Mouse (Mus musculus) intestine, postnatal 0 days (tissue): ENCODE measurements around the gene Prpf8. TPM values are rescaled to one million over a fixed set of nuclear protein-coding genes. Genes with fewer than 3 reads are reported as not detected.

Experiments
- ATAC-seq: fragments of 200-750 bp; cut with Nextera tagmentation; 2 replicates; pipeline ENCODE4 v1.8.0; 2017; ENCODE audit warnings: mild to moderate bottlenecking, moderate TSS enrichment, moderate library complexity
- H3K27ac ChIP-seq: fragments of 300-500 bp; sonication (generic); 2 replicates; pipeline ENCODE4 v1.5.1; 2014; ENCODE audit warnings: mild to moderate bottlenecking, low read depth, low read length, moderate library complexity
- H3K27me3 ChIP-seq: fragments of 300-500 bp; sonication (generic); replicated peaks from 2 replicates; pipeline ENCODE4 v1.6.1; 2014; ENCODE audit warnings: low read length, mixed read lengths; ENCODE audit not compliant: control insufficient read depth, insufficient read depth
- H3K36me3 ChIP-seq: fragments of 300-500 bp; sonication (generic); 2 replicates; pipeline ENCODE4 v1.6.1; 2014; ENCODE audit warnings: mild to moderate bottlenecking, moderate library complexity; ENCODE audit not compliant: control insufficient read depth, insufficient read depth
- H3K4me1 ChIP-seq: fragments of 300-500 bp; sonication (generic); replicated peaks from 2 replicates; pipeline ENCODE4 v1.6.1; 2014; ENCODE audit warnings: antibody characterized with exemption, low read length, mixed read lengths; ENCODE audit not compliant: control insufficient read depth, insufficient read depth
- H3K4me2 ChIP-seq: fragments of 300-500 bp; sonication (generic); replicated peaks from 2 replicates; pipeline ENCODE4 v1.6.1; 2014; ENCODE audit warnings: low read depth, mild to moderate bottlenecking, moderate library complexity
- H3K4me3 ChIP-seq: fragments of 300-500 bp; sonication (generic); 2 replicates; pipeline ENCODE4 v1.5.1; 2014; ENCODE audit warnings: low read depth, low read length
- H3K9ac ChIP-seq: fragments of 300-500 bp; sonication (generic); 2 replicates; pipeline ENCODE4 v1.6.1; 2014; ENCODE audit warnings: mild to moderate bottlenecking, low read depth, low read length
- H3K9me3 ChIP-seq: fragments of 300-500 bp; sonication (generic); 2 replicates; pipeline ENCODE4 v1.6.1; 2016; ENCODE audit warnings: mixed run types; ENCODE audit not compliant: control insufficient read depth
- CTCF ChIP-seq: sonication (generic); IDR thresholded peaks from 2 replicates; pipeline ENCODE4 v1.5.1; 2016; ENCODE audit warnings: low read depth, mild to moderate bottlenecking, control low read depth, antibody characterized with exemption, moderate library complexity
- WGBS: fragments of 180-500 bp; shearing (Covaris S2); extraction: QIAGEN DNeasy Blood & Tissue Kit; methylation state at CpG from one replicate; pipeline ENCODE4 v1.1.7; 2014; 5-methylcytosine and 5-hydroxymethylcytosine counted together
- polyA plus RNA-seq: library from polyadenylated mRNA; unstranded; fragments of >200 nt; fragmentation: Nextera tagmentation; extraction: Ambion mirVana; gene quantifications from 2 replicates; pipeline ENCODE4 v1.2.1, GENCODE M21; 2015

Prpf8 gene
- polyA plus RNA-seq, 1 experiment from 2014 or later, result 15.5 TPM

DNA sequence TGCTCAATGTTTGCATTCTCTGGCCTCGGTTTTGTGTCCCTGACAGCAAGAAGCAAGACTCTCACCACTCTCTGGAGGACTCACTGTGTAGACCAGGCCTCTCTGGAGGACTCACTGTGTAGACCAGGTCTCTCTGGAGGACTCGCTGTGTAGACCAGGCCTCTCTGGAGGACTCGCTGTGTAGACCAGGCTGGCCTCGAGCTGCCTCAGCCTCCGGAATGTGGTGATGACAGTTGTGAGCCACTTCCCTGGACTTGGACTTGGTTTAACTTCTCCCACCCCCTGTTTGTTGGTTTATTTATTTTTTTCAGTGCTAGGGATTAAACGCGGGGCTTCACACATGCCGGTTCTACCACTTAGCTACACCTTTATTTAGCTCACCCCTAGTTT, 50.4 kb downstream of the Prpf8 start:
- no peak for TF ChIP-seq CTCF
- H3K27ac ChIP-seq, result no peak overlapping the region
- WGBS, result 86% methylated on average over 8 of the region's 8 CpGs
- H3K36me3 ChIP-seq, result peaks cover 6% of the 10 kb centered on the region
- ATAC-seq, result no peak
- peaks cover 11% of the 10 kb centered on the region; the same call in 1 of the 2 replicates for H3K4me1 ChIP-seq
- H3K27me3 ChIP-seq, result no peaks in the 10 kb centered on the region
- no peak overlapping the region for H3K9ac ChIP-seq
- no peak overlapping the region for H3K4me3 ChIP-seq
- H3K9me3 ChIP-seq, result no peaks in the 10 kb centered on the region
- H3K4me2 ChIP-seq, result no peak overlapping the region

DNA sequence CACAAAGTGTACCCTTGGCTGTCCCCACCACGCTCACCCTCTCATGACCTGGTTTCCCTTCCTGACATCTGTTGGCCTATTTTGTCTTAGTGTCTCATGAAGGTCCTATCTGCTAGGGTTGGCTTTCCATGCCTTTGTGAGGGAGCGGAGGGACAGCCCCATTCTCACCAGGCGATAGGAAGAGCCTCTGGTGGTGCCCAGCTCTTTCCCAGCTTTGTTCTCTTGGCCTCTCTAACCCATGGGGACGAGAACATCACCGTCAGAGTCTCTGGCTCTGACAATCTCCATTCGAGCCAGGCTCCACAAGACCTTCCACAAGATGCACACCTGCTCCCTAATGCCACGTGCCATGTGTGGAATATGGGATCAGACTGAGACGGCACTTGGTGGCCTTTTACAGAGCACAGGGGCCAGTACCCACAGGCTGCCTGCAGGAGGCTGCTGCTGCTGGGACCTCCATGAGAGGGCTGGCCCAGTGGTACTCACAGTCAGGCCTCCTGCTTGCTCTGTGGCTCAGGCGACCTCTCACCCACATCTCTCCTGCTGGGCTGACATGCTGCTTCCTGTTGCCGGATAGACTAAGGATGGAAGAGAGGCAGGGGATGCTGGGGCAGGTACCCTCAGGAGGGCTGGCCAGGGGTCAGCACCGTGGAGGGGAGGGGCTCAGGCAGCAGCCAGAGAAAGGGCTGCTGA, 51.0 kb downstream of the Prpf8 start:
- Histone ChIP-seq H3K4me1 (peaks cover 11% of the 10 kb centered on the region; the same call in 1 of the 2 replicates), H3K27ac (peak overlapping the region; percentile 50; the same call in 1 of the 2 replicates), H3K27me3 (no peaks in the 10 kb centered on the region), H3K9me3 (no peaks in the 10 kb centered on the region), H3K4me3 (no peak overlapping the region), H3K9ac (no peak overlapping the region), H3K36me3 (peaks cover 6% of the 10 kb centered on the region), H3K4me2 (no peak overlapping the region)
- TF ChIP-seq CTCF, result peak; percentile 43
- ATAC-seq, result no peak
- 69% methylated on average over 11 of the region's 11 CpGs for WGBS

DNA sequence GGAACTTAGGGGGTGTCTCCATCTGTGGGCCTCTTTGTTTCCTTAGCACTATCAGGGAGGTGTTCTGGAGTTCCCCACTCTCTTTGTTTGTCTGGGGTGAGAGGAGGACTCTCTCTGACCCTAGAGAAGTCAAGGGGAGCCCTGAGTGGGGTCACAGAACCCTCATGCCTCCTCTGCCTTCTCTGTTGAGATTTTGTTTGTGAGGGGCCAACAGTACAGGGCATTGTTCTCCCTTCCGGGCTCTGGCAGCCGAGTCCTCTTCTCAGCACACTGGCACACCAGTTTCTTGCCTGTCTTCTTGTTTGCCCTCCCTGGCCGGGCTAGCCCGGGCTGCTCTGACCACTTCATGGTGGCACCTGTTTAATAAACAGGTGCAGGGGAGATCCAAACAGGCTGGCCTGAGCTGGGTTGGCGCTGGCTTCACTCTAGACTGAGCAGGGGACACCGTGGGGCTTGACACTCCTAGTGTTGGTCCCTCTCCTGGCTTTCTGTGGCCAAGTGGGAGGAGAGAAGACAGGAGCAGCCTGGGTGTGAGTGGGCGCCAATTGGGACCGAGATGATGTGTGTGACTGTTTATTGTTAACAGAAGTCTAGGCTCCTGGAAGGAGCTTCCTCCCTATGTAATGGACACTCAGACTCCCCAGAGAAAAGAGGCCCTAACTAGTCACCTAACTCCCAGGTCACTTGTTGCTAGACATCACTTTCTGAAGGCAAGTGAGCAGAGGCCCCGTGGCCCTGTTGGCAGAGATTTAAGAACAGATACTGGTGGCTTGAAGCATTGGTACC, 51.8 kb downstream of the Prpf8 start:
- Histone ChIP-seq H3K4me1 (peaks cover 9% of the 10 kb centered on the region; the same call in 1 of the 2 replicates), H3K9ac (no peak overlapping the region), H3K36me3 (peaks cover 6% of the 10 kb centered on the region), H3K27me3 (no peaks in the 10 kb centered on the region), H3K9me3 (no peaks in the 10 kb centered on the region), H3K4me3 (no peak overlapping the region), H3K27ac (peak overlapping the region; percentile 50), H3K4me2 (no peak overlapping the region)
- no peak for TF ChIP-seq CTCF
- ATAC-seq, result no peak
- WGBS, result 64% methylated on average over 9 of the region's 9 CpGs

GRCm38 (mm10) chr11:75538970-75539299, 52.3 kb downstream of the Prpf8 start:
- ATAC-seq, result no peak
- Histone ChIP-seq H3K27ac (no peak overlapping the region), H3K27me3 (no peaks in the 10 kb centered on the region), H3K4me1 (peaks cover 8% of the 10 kb centered on the region; the same call in 1 of the 2 replicates), H3K9me3 (no peaks in the 10 kb centered on the region), H3K4me2 (no peak overlapping the region), H3K36me3 (peaks cover 6% of the 10 kb centered on the region), H3K9ac (no peak overlapping the region), H3K4me3 (no peak overlapping the region)
- no peak for TF ChIP-seq CTCF
- 83% methylated on average over 13 of the region's 13 CpGs for whole genome bisulfite sequencing

- Histone ChIP-seq H3K9ac (no peak overlapping the region), H3K4me2 (no peak overlapping the region), H3K9me3 (no peaks in the 10 kb centered on the region), H3K4me3 (no peak overlapping the region), H3K27ac (no peak overlapping the region; the same call in 1 of the 2 replicates), H3K27me3 (no peaks in the 10 kb centered on the region), H3K36me3 (peaks cover 12% of the 10 kb centered on the region), H3K4me1 (peaks cover 8% of the 10 kb centered on the region; the same call in 1 of the 2 replicates)
- ATAC-seq, result no peak
- whole genome bisulfite sequencing, result 86% methylated on average over 8 of the region's 8 CpGs
- no peak for TF ChIP-seq CTCF
These were observed 53.6 kb downstream of the Prpf8 start for GRCm38 (mm10) chr11:75540209-75540608.

DNA sequence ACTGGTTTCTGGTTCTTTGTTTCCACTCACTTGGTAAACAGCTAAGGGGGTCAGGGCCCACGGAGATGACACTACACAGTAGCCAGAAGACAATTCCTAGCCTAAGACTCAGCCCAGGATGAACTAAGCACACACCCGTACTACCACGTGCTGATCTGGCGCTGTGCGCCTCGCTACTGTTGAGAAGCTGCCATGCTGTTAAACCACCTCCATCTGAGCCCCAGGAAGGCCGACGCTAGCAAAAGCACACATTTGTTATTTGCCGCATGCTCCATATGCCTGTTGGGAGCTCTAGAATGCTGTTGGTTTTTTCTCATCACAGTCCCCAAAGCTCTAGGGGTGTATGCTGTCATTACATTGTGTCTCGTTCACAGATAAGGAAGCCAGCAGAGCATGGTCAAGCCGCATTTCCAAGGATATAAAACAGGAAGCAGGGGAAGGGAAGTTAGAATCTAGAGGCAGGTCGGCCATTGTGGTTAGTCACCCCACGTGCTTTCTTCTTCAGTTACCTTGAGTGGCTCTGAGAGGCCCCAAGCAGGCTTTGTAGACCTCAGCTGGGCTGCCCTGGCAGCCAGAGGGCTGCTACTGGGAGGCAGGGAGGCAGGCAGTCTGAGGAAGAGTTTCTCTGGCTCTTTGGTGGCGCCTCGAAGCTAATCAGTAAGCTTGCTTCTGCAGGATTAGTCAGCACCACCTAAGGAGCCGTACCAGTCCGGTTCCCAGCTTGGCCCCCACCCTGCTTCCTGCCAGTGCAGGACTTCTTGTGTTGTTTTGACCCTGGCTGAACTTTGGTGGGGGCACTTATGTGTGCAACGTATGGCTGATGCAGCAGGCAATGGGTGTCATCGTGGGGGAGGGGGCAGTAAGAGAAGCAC, 54.3 kb downstream of the Prpf8 start:
- peak; percentile 23; the same call in 1 of the 2 replicates for ATAC-seq
- Histone ChIP-seq H3K4me1 (peaks cover 4% of the 10 kb centered on the region; the same call in 1 of the 2 replicates), H3K4me3 (no peak overlapping the region), H3K9ac (peak overlapping the region; percentile 38; the same call in 1 of the 2 replicates), H3K9me3 (no peaks in the 10 kb centered on the region), H3K36me3 (peaks cover 19% of the 10 kb centered on the region), H3K27me3 (no peaks in the 10 kb centered on the region), H3K4me2 (no peak overlapping the region), H3K27ac (peak overlapping the region; percentile 54)
- no peak for TF ChIP-seq CTCF
- WGBS, result 53% methylated on average over 19 of the region's 19 CpGs
